Mouse (Mus musculus) embryonic facial prominence, embryonic 13.5 days (tissue): ENCODE measurements around the gene Ddx47. TPM values are rescaled to one million over a fixed set of nuclear protein-coding genes. Genes with fewer than 3 reads are reported as not detected.
A peak's percentile ranks its signal among the peaks of the same experiment; 100 is the strongest.

ENCODE experiments used
- ATAC-seq: fragments of 200-750 bp; cut with Nextera tagmentation; 2 replicates; pipeline ENCODE4 v1.8.0; 2017; ENCODE audit warnings: low read depth; ENCODE audit not compliant: insufficient number of reproducible peaks, insufficient read depth, low FRiP score, low TSS enrichment
- H3K27ac ChIP-seq: fragments of 300-500 bp; sonication (generic); 2 replicates; pipeline ENCODE4 v1.5.1; 2015; ENCODE audit warnings: moderate library complexity, mild to moderate bottlenecking, inconsistent platforms
- H3K27me3 ChIP-seq: fragments of 300-500 bp; sonication (generic); 2 replicates; pipeline ENCODE4 v1.6.1; 2015; ENCODE audit warnings: mild to moderate bottlenecking, inconsistent platforms
- H3K36me3 ChIP-seq: fragments of 300-500 bp; sonication (generic); 2 replicates; pipeline ENCODE4 v1.6.1; 2015; ENCODE audit warnings: mild to moderate bottlenecking, inconsistent platforms
- H3K4me1 ChIP-seq: fragments of 300-500 bp; sonication (generic); 2 replicates; pipeline ENCODE4 v1.6.1; 2015; ENCODE audit warnings: inconsistent platforms
- H3K4me2 ChIP-seq: fragments of 300-500 bp; sonication (generic); 2 replicates; pipeline ENCODE4 v1.6.1; 2015; ENCODE audit warnings: moderate library complexity, mild to moderate bottlenecking, inconsistent platforms
- H3K4me3 ChIP-seq: fragments of 300-500 bp; sonication (generic); 2 replicates; pipeline ENCODE4 v1.5.1; 2015; ENCODE audit warnings: mild to moderate bottlenecking, inconsistent platforms
- H3K9ac ChIP-seq: fragments of 300-500 bp; sonication (generic); 2 replicates; pipeline ENCODE4 v1.6.1; 2015; ENCODE audit warnings: mild to moderate bottlenecking, inconsistent platforms
- H3K9me3 ChIP-seq: fragments of 300-500 bp; sonication (generic); 2 replicates; pipeline ENCODE4 v1.6.1; 2016; ENCODE audit warnings: inconsistent platforms
- WGBS: fragments of 180-500 bp; shearing (Covaris S2); methylation state at CpG from one replicate; pipeline ENCODE4 v1.1.7; 2015; ENCODE audit warnings: mixed read lengths; 5-methylcytosine and 5-hydroxymethylcytosine counted together
- polyA plus RNA-seq: library from polyadenylated mRNA; unstranded; fragments of >200 nt; fragmentation: Nextera tagmentation; extraction: Ambion mirVana; gene quantifications from 2 replicates; pipeline ENCODE4 v1.2.1, GENCODE M21; 2015

Ddx47 gene
- polyA plus RNA-seq: 124 and 125 TPM in 2 replicates

- H3K36me3 ChIP-seq: peaks cover 28% of the 10 kb centered on the region
- H3K4me1 ChIP-seq: peaks cover 8% of the 10 kb centered on the region
- WGBS: 7% methylated on average over 19 of the region's 19 CpGs
- H3K4me3 ChIP-seq: peak within 1 kb of the TSS; percentile 83
- peak within 1 kb of the TSS; percentile 85 for H3K4me2 ChIP-seq
- no peaks in the 10 kb centered on the region for H3K9me3 ChIP-seq
- H3K27ac ChIP-seq: no peak within 1 kb of the TSS
- peak within 1 kb of the TSS; percentile 87 for H3K9ac ChIP-seq
- H3K27me3 ChIP-seq: no peaks in the 10 kb centered on the region
- peak; percentile 78 for ATAC-seq
Observed at GRCm38 (mm10) chr6:135011048-135011733, at the start of gene Ddx47. Gene Ddx47 (plus strand): TSS chr6:135011612.

- no peak overlapping the region for H3K9ac ChIP-seq
- no peak overlapping the region for H3K4me3 ChIP-seq
- 0 out of 2 replicates have a peak, but pooled peaks cover 3% of the 10 kb centered on the region for H3K9me3 ChIP-seq
- H3K4me2 ChIP-seq: no peak overlapping the region
- no peak overlapping the region for H3K27ac ChIP-seq
- ATAC-seq: no peak
- 39% methylated on average over 9 of the region's 9 CpGs for WGBS
- H3K4me1 ChIP-seq: peaks cover 16% of the 10 kb centered on the region
- no peaks in the 10 kb centered on the region for H3K36me3 ChIP-seq
- H3K27me3 ChIP-seq: no peaks in the 10 kb centered on the region
Observed at GRCm38 (mm10) chr6:134961858-134962517, 49.4 kb upstream of the Ddx47 start.

- ATAC-seq: no peak
- no peaks in the 10 kb centered on the region for H3K27me3 ChIP-seq
- WGBS: 50% methylated on average over 5 of the region's 5 CpGs
- H3K27ac ChIP-seq: no peak overlapping the region
- no peak overlapping the region for H3K4me2 ChIP-seq
- no peaks in the 10 kb centered on the region for H3K36me3 ChIP-seq
- H3K9me3 ChIP-seq: 0 out of 2 replicates have a peak, but pooled peaks cover 3% of the 10 kb centered on the region
- H3K4me3 ChIP-seq: no peak overlapping the region
- H3K9ac ChIP-seq: no peak overlapping the region
- H3K4me1 ChIP-seq: peaks cover 16% of the 10 kb centered on the region
Observed at GRCm38 (mm10) chr6:134962518-134962893, 48.9 kb upstream of the Ddx47 start.

- Histone ChIP-seq H3K36me3 (no peaks in the 10 kb centered on the region), H3K9ac (no peak overlapping the region), H3K27me3 (no peaks in the 10 kb centered on the region), H3K4me1 (peaks cover 16% of the 10 kb centered on the region), H3K27ac (no peak overlapping the region), H3K4me3 (no peak overlapping the region), H3K9me3 (0 out of 2 replicates have a peak, but pooled peaks cover 3% of the 10 kb centered on the region), H3K4me2 (no peak overlapping the region)
- WGBS: 71% methylated on average over 2 of the region's 2 CpGs
- no peak for ATAC-seq
Observed at GRCm38 (mm10) chr6:134963910-134964309, 47.5 kb upstream of the Ddx47 start.

- Histone ChIP-seq H3K4me1 (peaks cover 2% of the 10 kb centered on the region; the same call in 1 of the 2 replicates), H3K9me3 (0 out of 2 replicates have a peak, but pooled peaks cover 3% of the 10 kb centered on the region), H3K4me3 (no peak overlapping the region), H3K27ac (no peak overlapping the region), H3K27me3 (no peaks in the 10 kb centered on the region), H3K4me2 (no peak overlapping the region), H3K9ac (no peak overlapping the region), H3K36me3 (no peaks in the 10 kb centered on the region)
- WGBS: 87% methylated on average over 5 of the region's 5 CpGs
- no peak for ATAC-seq
Observed at GRCm38 (mm10) chr6:134966681-134967080, 44.7 kb upstream of the Ddx47 start.

- Histone ChIP-seq H3K36me3 (no peaks in the 10 kb centered on the region), H3K4me1 (no peaks in the 10 kb centered on the region), H3K4me2 (no peak overlapping the region), H3K27me3 (no peaks in the 10 kb centered on the region), H3K9ac (no peak overlapping the region), H3K4me3 (no peak overlapping the region), H3K27ac (no peak overlapping the region), H3K9me3 (0 out of 2 replicates have a peak, but pooled peaks cover 3% of the 10 kb centered on the region)
- 70% methylated on average over 1 of the region's 1 CpGs for WGBS
- ATAC-seq: no peak
Observed at GRCm38 (mm10) chr6:134968326-134968725, 43.1 kb upstream of the Ddx47 start.

- H3K27ac ChIP-seq: no peak overlapping the region
- WGBS: 90% methylated on average over 2 of the region's 2 CpGs
- H3K4me2 ChIP-seq: no peak overlapping the region
- H3K9ac ChIP-seq: no peak overlapping the region
- 0 out of 2 replicates have a peak, but pooled peaks cover 3% of the 10 kb centered on the region for H3K9me3 ChIP-seq
- H3K4me1 ChIP-seq: no peaks in the 10 kb centered on the region
- no peak for ATAC-seq
- H3K27me3 ChIP-seq: no peaks in the 10 kb centered on the region
- H3K36me3 ChIP-seq: no peaks in the 10 kb centered on the region
- H3K4me3 ChIP-seq: no peak overlapping the region
Observed at GRCm38 (mm10) chr6:134969498-134969897, 41.9 kb upstream of the Ddx47 start.

- no peaks in the 10 kb centered on the region for H3K9me3 ChIP-seq
- H3K9ac ChIP-seq: no peak overlapping the region
- H3K4me2 ChIP-seq: no peak overlapping the region
- H3K27ac ChIP-seq: no peak overlapping the region
- no peaks in the 10 kb centered on the region for H3K4me1 ChIP-seq
- ATAC-seq: no peak
- no peaks in the 10 kb centered on the region for H3K36me3 ChIP-seq
- 49% methylated on average over 4 of the region's 4 CpGs for WGBS
- H3K4me3 ChIP-seq: no peak overlapping the region
- no peaks in the 10 kb centered on the region for H3K27me3 ChIP-seq
Observed at GRCm38 (mm10) chr6:134972096-134972495, 39.3 kb upstream of the Ddx47 start.

GRCm38 (mm10) chr6:134976628-134977027 lies 34.8 kb upstream of the Ddx47 start:
- 52% methylated on average over 6 of the region's 6 CpGs for WGBS
- H3K9me3 ChIP-seq: no peaks in the 10 kb centered on the region
- H3K4me2 ChIP-seq: no peak overlapping the region
- no peaks in the 10 kb centered on the region for H3K36me3 ChIP-seq
- H3K4me3 ChIP-seq: no peak overlapping the region
- no peaks in the 10 kb centered on the region for H3K27me3 ChIP-seq
- no peak overlapping the region for H3K9ac ChIP-seq
- peaks cover 6% of the 10 kb centered on the region for H3K4me1 ChIP-seq
- no peak for ATAC-seq
- H3K27ac ChIP-seq: no peak overlapping the region

GRCm38 (mm10) chr6:134981231-134982062 lies 30.0 kb upstream of the Ddx47 start, which contains the start of gene Apold1:
Gene Apold1 (plus strand): TSS chr6:134981718.
- WGBS: 25% methylated on average over 22 of the region's 22 CpGs
- Histone ChIP-seq H3K27me3 (peaks cover 10% of the 10 kb centered on the region), H3K9me3 (no peaks in the 10 kb centered on the region), H3K4me3 (peak within 1 kb of the TSS; percentile 34), H3K27ac (peak within 1 kb of the TSS; percentile 40; the same call in 1 of the 2 replicates), H3K36me3 (no peaks in the 10 kb centered on the region), H3K4me2 (peak within 1 kb of the TSS; percentile 56), H3K4me1 (peaks cover 21% of the 10 kb centered on the region), H3K9ac (0 out of 2 replicates have a peak within 1 kb of the TSS, but pooled peaks have one; percentile 46)
- ATAC-seq: no peak
